Comparison of ENCODE assay signal across 12 mouse cellular contexts in genomic region chr5:9661870-9662589, GRCm38 (mm10).
DNase-seq lines count a peak whose midpoint lies in the region; ATAC-seq lines count a peak whose summit lies in the region.
"Had no signal": no experiment of that assay in that cellular context is flagged by ENCODE, and none has a peak within 500 bp of the region (broad histone marks: within the 10 kb centered on the region; RNA-seq: fewer than 3 reads in every experiment).

No protein-coding gene starts in this region.

- no peaks in the 10 kb centered on the region for H3K36me3 ChIP-seq in neural tube, embryonic 13.5 days
- no peaks in the 10 kb centered on the region for H3K36me3 ChIP-seq in midbrain, embryonic 15.5 days (replicated peaks)
- H3K36me3 ChIP-seq: kidney, embryonic 15.5 days; lung, embryonic 15.5 days; neural tube, embryonic 12.5 days had no signal

- peaks cover 7% of the 10 kb centered on the region for H3K4me1 ChIP-seq in neural tube, embryonic 13.5 days (replicated peaks)
- H3K4me1 ChIP-seq in midbrain, embryonic 15.5 days = peaks cover 3% of the 10 kb centered on the region; the same call in 1 of the 2 replicates
- H3K4me1 ChIP-seq: kidney, embryonic 15.5 days; lung, embryonic 15.5 days; neural tube, embryonic 12.5 days had no signal

- no peak overlapping the region for H3K4me3 ChIP-seq in neural tube, embryonic 13.5 days
- no peak overlapping the region for H3K4me3 ChIP-seq in midbrain, embryonic 15.5 days
- H3K4me3 ChIP-seq: kidney, embryonic 15.5 days; lung, embryonic 15.5 days; neural tube, embryonic 12.5 days had no signal

- no peak overlapping the region for H3K27ac ChIP-seq in neural tube, embryonic 13.5 days (replicated peaks)
- H3K27ac ChIP-seq in midbrain, embryonic 15.5 days = peak overlapping the region; percentile 19; the same call in 1 of the 2 replicates
- H3K27ac ChIP-seq: kidney, embryonic 15.5 days; lung, embryonic 15.5 days; neural tube, embryonic 12.5 days had no signal

- 56% methylated on average over 9 of the region's 9 CpGs for WGBS in neural tube, embryonic 13.5 days
- WGBS in midbrain, embryonic 15.5 days = 33% methylated on average over 9 of the region's 9 CpGs

- H3K4me2 ChIP-seq in neural tube, embryonic 13.5 days = no peak overlapping the region
- H3K4me2 ChIP-seq in midbrain, embryonic 15.5 days = no peak overlapping the region; the same call in 1 of the 2 replicates
- H3K4me2 ChIP-seq: kidney, embryonic 15.5 days; lung, embryonic 15.5 days; neural tube, embryonic 12.5 days had no signal

- H3K9ac ChIP-seq in neural tube, embryonic 13.5 days = no peak overlapping the region
- no peak overlapping the region for H3K9ac ChIP-seq in midbrain, embryonic 15.5 days
- H3K9ac ChIP-seq: kidney, embryonic 15.5 days; lung, embryonic 15.5 days; neural tube, embryonic 12.5 days had no signal

- no peaks in the 10 kb centered on the region for H3K27me3 ChIP-seq in neural tube, embryonic 13.5 days
- no peaks in the 10 kb centered on the region for H3K27me3 ChIP-seq in midbrain, embryonic 15.5 days (replicated peaks)
- H3K27me3 ChIP-seq: CH12.LX; kidney, embryonic 15.5 days; lung, embryonic 15.5 days; neural tube, embryonic 12.5 days had no signal

- DNase-seq in neural tube, embryonic 10.5 days (ENCODE audit: extremely low spot score, low spot score) = no peak
- DNase-seq in layer of hippocampus, adult 9-10 months (ENCODE audit: low spot score) = peak; percentile 8
- DNase-seq in embryo, embryonic 10 days (ENCODE audit: low spot score) = no peak
- no peak for DNase-seq in adrenal gland, adult 8-10 months
- no peak for DNase-seq in heart, adult 11 months

- peak; percentile 56; the same call in 1 of the 2 replicates for ATAC-seq in neural tube, embryonic 13.5 days (ENCODE audit: low read depth)
- ATAC-seq in midbrain, embryonic 15.5 days (replicated peaks) = peak; percentile 89
- ATAC-seq in CD4-positive, CD25-positive, alpha-beta regulatory T cell, adult 4 months = no peak

- no peaks in the 10 kb centered on the region for H3K9me3 ChIP-seq in neural tube, embryonic 13.5 days
- H3K9me3 ChIP-seq in midbrain, embryonic 15.5 days = no peaks in the 10 kb centered on the region
- H3K9me3 ChIP-seq: kidney, embryonic 15.5 days; lung, embryonic 15.5 days; neural tube, embryonic 12.5 days had no signal
